Mouse (Mus musculus) ovary, postnatal 10 days (tissue): ENCODE results near the gene Samd8.

Experiments
- DNase-seq: peaks from one replicate; pipeline ENCODE4 v3.0.0; 2022; ENCODE audit warnings: low spot score

Samd8 gene

GRCm38 (mm10) chr14:21825786-21826491, 75.6 kb downstream of the Samd8 start:
- no peak for DNase-seq

DNA sequence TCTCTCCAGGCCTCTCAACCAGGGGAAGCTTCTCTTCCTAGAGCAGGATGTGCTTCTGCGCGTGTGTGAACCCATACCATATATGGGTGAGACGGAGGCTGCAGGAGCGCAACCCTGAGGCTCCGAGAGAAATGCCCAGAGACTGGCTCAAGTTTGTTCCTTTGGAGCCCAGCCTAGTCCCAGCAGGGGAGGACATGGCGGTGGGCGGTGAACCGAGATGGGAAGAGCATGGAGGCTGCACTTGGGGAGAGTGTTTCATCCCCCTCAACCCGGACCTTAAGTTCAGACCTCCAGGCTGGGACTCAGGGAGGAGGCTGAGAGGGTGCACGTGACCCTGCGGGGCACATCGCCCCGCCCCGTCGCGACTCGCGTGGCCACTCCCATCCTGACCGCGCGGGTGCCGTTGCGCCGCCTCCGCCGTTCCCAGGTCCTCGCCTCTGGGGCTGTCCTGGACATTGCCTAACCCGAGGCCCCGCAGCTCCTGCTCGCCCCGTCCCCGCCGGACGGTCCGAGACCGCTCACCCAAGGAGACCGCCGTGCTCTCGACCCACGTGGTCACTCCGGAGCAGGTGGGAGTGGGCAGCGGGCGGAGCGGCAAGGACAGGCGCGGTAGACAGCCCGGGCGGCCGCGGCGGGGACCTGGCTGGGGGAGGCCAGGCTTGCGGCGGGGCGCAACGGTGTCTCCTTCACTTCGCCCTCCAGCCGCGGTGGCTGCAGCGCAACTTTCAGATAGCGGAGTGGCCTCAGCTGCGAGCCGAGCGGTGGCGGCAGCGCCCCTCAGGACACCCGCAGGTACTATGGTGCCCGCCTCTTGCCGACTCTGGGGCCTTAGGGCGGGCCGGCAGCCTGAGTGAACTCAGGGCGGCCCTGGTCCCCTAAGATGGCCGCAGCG, 80.8 kb downstream of the Samd8 start:
- DNase-seq, result peak; percentile 97

GRCm38 (mm10) chr14:21831830-21832403, 81.6 kb downstream of the Samd8 start:
- no peak for DNase-seq

DNA sequence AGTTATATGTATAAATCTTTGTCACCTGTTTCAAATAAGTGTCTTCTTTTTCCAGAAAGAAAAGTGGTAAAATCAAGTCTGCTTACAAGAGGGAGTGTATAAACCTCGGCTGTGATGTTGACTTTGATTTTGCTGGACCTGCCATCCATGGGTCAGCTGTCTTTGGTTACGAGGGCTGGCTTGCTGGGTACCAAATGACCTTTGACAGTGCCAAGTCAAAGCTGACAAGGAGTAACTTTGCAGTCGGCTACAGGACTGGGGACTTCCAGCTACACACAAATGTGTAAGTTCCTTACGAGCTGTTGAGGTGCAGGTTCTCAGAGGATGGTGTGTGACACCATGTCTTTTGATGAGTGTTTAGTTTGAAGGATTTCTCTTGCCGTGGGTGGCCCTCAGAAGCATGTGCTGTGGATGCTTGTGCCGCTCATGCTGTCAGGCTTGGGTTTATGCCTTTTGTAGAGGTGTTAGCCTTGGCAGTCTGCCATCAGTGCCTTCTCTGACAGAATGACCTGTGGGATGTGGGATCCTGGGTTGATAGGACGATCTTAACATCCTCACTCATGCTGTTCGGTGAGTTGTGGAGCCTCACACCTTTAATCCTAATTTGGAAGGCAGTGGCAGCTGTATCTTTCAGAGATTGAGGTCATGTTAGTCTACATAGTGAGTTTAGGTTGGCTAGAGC, 88.1 kb downstream of the Samd8 start:
- DNase-seq, result no peak

- no peak for DNase-seq
Measured at GRCm38 (mm10) chr14:21841819-21842592, 91.7 kb downstream of the Samd8 start.

- DNase-seq, result no peak
Measured at GRCm38 (mm10) chr14:21843263-21843662, 92.9 kb downstream of the Samd8 start.

DNA sequence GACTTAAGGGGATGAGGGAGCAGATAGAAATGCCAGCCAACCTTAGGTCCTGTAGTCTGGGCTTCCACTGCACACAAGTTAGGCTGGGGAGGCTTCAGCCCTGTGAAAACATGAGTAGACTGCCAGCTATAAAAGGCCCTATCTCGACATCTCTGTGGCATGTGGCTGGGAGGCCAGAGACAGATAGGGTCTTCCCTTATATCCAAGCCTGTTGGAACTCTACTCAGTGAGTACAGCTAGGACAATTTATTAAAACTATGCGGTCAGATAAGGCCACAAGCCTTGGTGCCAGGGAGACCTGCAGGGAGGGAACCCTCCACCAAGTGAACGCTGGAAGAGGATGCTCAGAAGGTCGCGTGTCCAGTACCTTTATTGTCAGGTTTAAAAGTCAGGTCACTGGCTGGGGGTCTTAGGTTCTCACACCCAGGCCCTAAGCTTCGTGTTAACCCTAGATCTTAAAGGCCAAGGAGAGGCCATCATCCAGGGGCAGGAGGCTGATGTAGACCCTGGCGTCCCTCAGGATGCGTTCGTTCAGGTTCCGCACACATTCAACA, 96.6 kb downstream of the Samd8 start:
- no peak for DNase-seq

DNA sequence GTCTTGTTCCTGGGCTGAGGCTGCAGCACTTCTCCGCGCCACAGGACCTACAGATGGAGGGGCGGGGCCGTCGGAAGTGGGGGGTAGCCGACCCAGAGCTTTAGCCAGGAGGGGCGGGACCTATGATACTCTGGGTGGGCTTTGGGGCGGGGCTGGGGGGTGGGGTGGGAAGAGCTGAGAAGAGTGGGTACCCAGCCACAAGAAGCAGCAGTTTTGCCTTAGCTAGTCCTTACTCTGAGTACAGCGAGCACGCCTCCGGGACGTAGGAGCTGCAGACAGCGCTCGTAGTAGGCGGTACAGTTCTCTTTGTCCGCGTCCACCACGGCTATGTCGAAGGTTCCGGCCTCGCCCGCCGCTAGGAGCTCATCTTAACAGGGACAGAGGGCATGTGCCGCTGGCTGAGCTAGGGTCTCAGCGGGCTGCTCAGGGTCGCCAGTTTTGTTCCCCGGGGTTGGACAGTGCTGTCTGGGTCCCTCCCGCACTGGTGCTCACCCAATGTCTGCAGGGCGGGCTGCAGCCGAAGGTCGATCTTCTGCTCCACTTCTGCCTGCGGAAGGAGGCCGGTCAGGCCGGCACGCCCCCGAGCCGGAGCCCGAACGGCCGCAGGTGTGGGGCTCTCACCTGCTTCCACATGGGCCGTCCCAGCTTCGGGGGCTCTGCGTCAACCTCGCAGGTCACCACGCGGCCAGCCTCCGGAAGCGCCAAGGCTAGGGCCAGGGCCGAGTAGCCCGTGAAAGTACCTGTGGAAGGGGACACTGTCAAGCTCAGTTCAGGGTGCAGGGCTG, 97.2 kb downstream of the Samd8 start:
- DNase-seq, result no peak
